Mouse (Mus musculus): ENCODE results near the gene Gm10197. TPM values are rescaled to one million over a fixed set of nuclear protein-coding genes. Genes with fewer than 3 reads are reported as not detected.

Gm10197 gene
- polyA plus RNA-seq, 1 experiment from 2014 or later, result not detected

- H3K9me3 ChIP-seq (replicated peaks), result no peaks in the 10 kb centered on the region
- peaks cover 30% of the 10 kb centered on the region for H3K4me1 ChIP-seq
- no peak overlapping the region for H3K4me2 ChIP-seq
- ATAC-seq, result peak; percentile 37
- no peak overlapping the region for H3K4me3 ChIP-seq
- 36% methylated on average over 14 of the region's 14 CpGs for WGBS
- no peaks in the 10 kb centered on the region for H3K27me3 ChIP-seq
- no peak overlapping the region for H3K27ac ChIP-seq
- peaks cover 31% of the 10 kb centered on the region for H3K36me3 ChIP-seq (ENCODE audit: poor library complexity, severe bottlenecking)
- no peak overlapping the region for H3K9ac ChIP-seq
Observed at GRCm38 (mm10) chr19:53369469-53370043, 2.0 kb downstream of the Gm10197 start.

- H3K4me3 ChIP-seq, result no peak overlapping the region
- H3K9me3 ChIP-seq (replicated peaks), result no peaks in the 10 kb centered on the region
- 80% methylated on average over 7 of the region's 7 CpGs for WGBS
- no peak overlapping the region for H3K4me2 ChIP-seq
- H3K36me3 ChIP-seq (ENCODE audit: poor library complexity, severe bottlenecking), result peaks cover 11% of the 10 kb centered on the region
- H3K4me1 ChIP-seq, result peaks cover 34% of the 10 kb centered on the region
- no peaks in the 10 kb centered on the region for H3K27me3 ChIP-seq
- no peak overlapping the region for H3K27ac ChIP-seq
- H3K9ac ChIP-seq, result no peak overlapping the region
- no peak for ATAC-seq
Observed at GRCm38 (mm10) chr19:53366881-53367280, 4.7 kb downstream of the Gm10197 start.

GRCm38 (mm10) chr19:53366057-53366775 is 5.3 kb downstream of the Gm10197 start:
- no peak for ATAC-seq
- H3K27ac ChIP-seq, result no peak overlapping the region
- H3K9me3 ChIP-seq (replicated peaks), result no peaks in the 10 kb centered on the region
- H3K36me3 ChIP-seq (ENCODE audit: poor library complexity, severe bottlenecking), result peaks cover 5% of the 10 kb centered on the region; the same call in 1 of the 2 replicates
- peaks cover 40% of the 10 kb centered on the region for H3K4me1 ChIP-seq
- WGBS, result 85% methylated on average over 11 of the region's 11 CpGs
- H3K4me3 ChIP-seq, result no peak overlapping the region
- no peaks in the 10 kb centered on the region for H3K27me3 ChIP-seq
- H3K4me2 ChIP-seq, result no peak overlapping the region
- H3K9ac ChIP-seq, result no peak overlapping the region

- Histone ChIP-seq H3K27ac (no peak overlapping the region), H3K4me1 (peaks cover 52% of the 10 kb centered on the region), H3K9me3 (replicated peaks) (no peaks in the 10 kb centered on the region), H3K4me2 (peak overlapping the region; percentile 25), H3K4me3 (no peak overlapping the region), H3K36me3 (ENCODE audit: poor library complexity, severe bottlenecking) (no peaks in the 10 kb centered on the region), H3K27me3 (no peaks in the 10 kb centered on the region), H3K9ac (no peak overlapping the region)
- WGBS, result 25% methylated on average over 9 of the region's 9 CpGs
- peak; percentile 70; the same call in 1 of the 2 replicates for ATAC-seq
Observed at GRCm38 (mm10) chr19:53364963-53365362, 6.6 kb downstream of the Gm10197 start.

GRCm38 (mm10) chr19:53364551-53364950 is 7.0 kb downstream of the Gm10197 start:
- Histone ChIP-seq H3K4me1 (peaks cover 56% of the 10 kb centered on the region), H3K36me3 (ENCODE audit: poor library complexity, severe bottlenecking) (no peaks in the 10 kb centered on the region), H3K4me3 (no peak overlapping the region), H3K27ac (no peak overlapping the region), H3K4me2 (no peak overlapping the region), H3K9ac (no peak overlapping the region), H3K27me3 (no peaks in the 10 kb centered on the region), H3K9me3 (replicated peaks) (no peaks in the 10 kb centered on the region)
- WGBS, result 75% methylated on average over 2 of the region's 2 CpGs
- no peak for ATAC-seq

GRCm38 (mm10) chr19:53362967-53363366 is 8.6 kb downstream of the Gm10197 start:
- H3K9ac ChIP-seq, result no peak overlapping the region
- no peaks in the 10 kb centered on the region for H3K27me3 ChIP-seq
- H3K36me3 ChIP-seq (ENCODE audit: poor library complexity, severe bottlenecking), result no peaks in the 10 kb centered on the region
- H3K4me3 ChIP-seq, result no peak overlapping the region
- no peak overlapping the region for H3K4me2 ChIP-seq
- ATAC-seq, result no peak
- H3K27ac ChIP-seq, result no peak overlapping the region
- H3K9me3 ChIP-seq (replicated peaks), result no peaks in the 10 kb centered on the region
- 46% methylated on average over 2 of the region's 2 CpGs for WGBS
- peaks cover 58% of the 10 kb centered on the region for H3K4me1 ChIP-seq

GRCm38 (mm10) chr19:53360265-53360958 is 11.2 kb downstream of the Gm10197 start:
- WGBS, result 30% methylated on average over 8 of the region's 8 CpGs

GRCm38 (mm10) chr19:53359160-53360033 is 12.2 kb downstream of the Gm10197 start:
- Histone ChIP-seq H3K4me2 (peak overlapping the region; percentile 38), H3K27ac (peak overlapping the region; percentile 79), H3K9ac (0 out of 2 replicates have a peak overlapping the region, but pooled peaks have one; percentile 8), H3K4me3 (no peak overlapping the region), H3K36me3 (ENCODE audit: poor library complexity, severe bottlenecking) (peaks cover 6% of the 10 kb centered on the region; the same call in 1 of the 2 replicates), H3K9me3 (replicated peaks) (no peaks in the 10 kb centered on the region), H3K27me3 (no peaks in the 10 kb centered on the region), H3K4me1 (peaks cover 39% of the 10 kb centered on the region)
- peak; percentile 81 for ATAC-seq
- 36% methylated on average over 22 of the region's 22 CpGs for WGBS

More at GRCm38 (mm10) chr19:53360265-53360958, 11.2 kb downstream of the Gm10197 start:
- Histone ChIP-seq H3K9me3 (replicated peaks) (no peaks in the 10 kb centered on the region), H3K4me1 (peaks cover 41% of the 10 kb centered on the region), H3K9ac (no peak overlapping the region), H3K27ac (peak overlapping the region; percentile 79), H3K27me3 (no peaks in the 10 kb centered on the region), H3K4me3 (no peak overlapping the region), H3K4me2 (peak overlapping the region; percentile 38), H3K36me3 (ENCODE audit: poor library complexity, severe bottlenecking) (peaks cover 6% of the 10 kb centered on the region; the same call in 1 of the 2 replicates)
- ATAC-seq, result peak; percentile 54

- Histone ChIP-seq H3K9ac (no peak overlapping the region), H3K9me3 (replicated peaks) (no peaks in the 10 kb centered on the region)
- ATAC-seq, result no peak
Observed at GRCm38 (mm10) chr19:53355065-53355464, 16.5 kb downstream of the Gm10197 start.

GRCm38 (mm10) chr19:53354271-53355000 is 17.1 kb downstream of the Gm10197 start:
- WGBS, result 58% methylated on average over 7 of the region's 7 CpGs
- H3K4me2 ChIP-seq, result no peak overlapping the region
- H3K4me3 ChIP-seq, result no peak overlapping the region
- H3K27me3 ChIP-seq, result no peaks in the 10 kb centered on the region
- H3K36me3 ChIP-seq (ENCODE audit: poor library complexity, severe bottlenecking), result peaks cover 12% of the 10 kb centered on the region
- ATAC-seq, result no peak
- H3K9me3 ChIP-seq (replicated peaks), result no peaks in the 10 kb centered on the region
- no peak overlapping the region for H3K9ac ChIP-seq
- H3K27ac ChIP-seq, result no peak overlapping the region
- peaks cover 30% of the 10 kb centered on the region for H3K4me1 ChIP-seq

More at GRCm38 (mm10) chr19:53355065-53355464, 16.5 kb downstream of the Gm10197 start:
- H3K36me3 ChIP-seq (ENCODE audit: poor library complexity, severe bottlenecking), result peaks cover 12% of the 10 kb centered on the region
- no peak overlapping the region for H3K27ac ChIP-seq
- 77% methylated on average over 16 of the region's 16 CpGs for WGBS
- H3K4me3 ChIP-seq, result no peak overlapping the region
- no peak overlapping the region for H3K4me2 ChIP-seq
- H3K27me3 ChIP-seq, result no peaks in the 10 kb centered on the region
- peaks cover 36% of the 10 kb centered on the region for H3K4me1 ChIP-seq

- 88% methylated on average over 7 of the region's 7 CpGs for WGBS
Observed at GRCm38 (mm10) chr19:53353864-53354263, 17.7 kb downstream of the Gm10197 start.

More at GRCm38 (mm10) chr19:53353864-53354263, 17.7 kb downstream of the Gm10197 start:
- no peaks in the 10 kb centered on the region for H3K27me3 ChIP-seq
- no peaks in the 10 kb centered on the region for H3K9me3 ChIP-seq (replicated peaks)
- H3K4me1 ChIP-seq, result peaks cover 24% of the 10 kb centered on the region
- no peak overlapping the region for H3K9ac ChIP-seq
- H3K36me3 ChIP-seq (ENCODE audit: poor library complexity, severe bottlenecking), result peaks cover 12% of the 10 kb centered on the region
- H3K4me3 ChIP-seq, result no peak overlapping the region
- no peak for ATAC-seq
- no peak overlapping the region for H3K4me2 ChIP-seq
- no peak overlapping the region for H3K27ac ChIP-seq

Measured in forebrain, embryonic 13.5 days (tissue).